Mouse (Mus musculus): ENCODE measurements around the gene Pcbp2.
A peak's percentile ranks its signal among the peaks of the same experiment; 100 is the strongest.

Pcbp2 gene

DNA sequence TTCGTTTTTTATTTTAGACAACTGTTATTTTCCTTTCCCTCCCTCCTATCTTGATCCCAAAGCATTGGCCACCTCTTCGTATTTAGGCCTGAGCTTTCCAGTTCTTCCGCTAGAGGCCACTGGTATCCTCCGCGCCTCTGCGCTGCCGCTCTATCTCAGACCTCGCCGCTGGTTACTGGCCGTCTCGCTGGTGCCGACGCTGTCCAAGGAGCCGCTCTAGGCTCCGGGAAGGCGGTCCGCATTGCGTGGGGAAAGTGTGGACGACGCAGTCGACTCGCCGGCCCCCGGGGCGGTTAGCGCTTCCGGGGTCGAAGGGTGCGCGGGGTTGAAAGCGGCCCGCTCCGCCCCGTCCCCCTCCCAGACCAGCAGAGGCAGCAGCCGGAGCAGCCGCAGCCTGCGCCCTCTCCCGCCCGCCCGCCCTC lies at the start of gene Pcbp2:
Pcbp2 (plus strand) TSS at position 357 of the 422 bp plus-strand sequence.
- peak; percentile 95 to 98 for DNase-seq

- no peak for DNase-seq
These were observed 49.4 kb upstream of the Pcbp2 start for GRCm38 (mm10) chr15:102420986-102421385.

- peak; percentile 53 to 59 for DNase-seq
These were observed 48.9 kb upstream of the Pcbp2 start for GRCm38 (mm10) chr15:102421437-102421836.

- no peak for DNase-seq
These were observed 46.6 kb upstream of the Pcbp2 start for GRCm38 (mm10) chr15:102423602-102424240.

GRCm38 (mm10) chr15:102424657-102425056 lies 45.7 kb upstream of the Pcbp2 start:
- no peak for DNase-seq

DNA sequence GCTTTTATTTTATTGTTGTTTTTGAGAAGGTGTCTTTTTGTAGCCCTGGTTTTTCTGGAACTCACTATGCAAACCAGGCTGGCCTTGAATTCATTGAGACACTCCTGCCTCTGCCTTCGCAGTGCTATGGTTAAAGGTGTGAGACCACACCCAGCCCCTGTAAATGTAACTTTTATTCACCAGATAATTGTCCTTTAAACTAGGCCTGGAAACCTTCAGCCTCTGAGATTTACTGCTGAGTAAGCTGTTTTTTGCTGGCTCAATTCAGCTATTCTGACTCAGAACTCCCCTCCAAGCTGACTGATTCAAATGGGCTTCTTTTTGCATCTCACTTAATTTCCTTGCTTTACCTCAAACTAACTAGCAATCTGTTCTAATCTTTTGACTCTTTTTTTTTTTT lies 43.4 kb upstream of the Pcbp2 start:
- no peak for DNase-seq

DNA sequence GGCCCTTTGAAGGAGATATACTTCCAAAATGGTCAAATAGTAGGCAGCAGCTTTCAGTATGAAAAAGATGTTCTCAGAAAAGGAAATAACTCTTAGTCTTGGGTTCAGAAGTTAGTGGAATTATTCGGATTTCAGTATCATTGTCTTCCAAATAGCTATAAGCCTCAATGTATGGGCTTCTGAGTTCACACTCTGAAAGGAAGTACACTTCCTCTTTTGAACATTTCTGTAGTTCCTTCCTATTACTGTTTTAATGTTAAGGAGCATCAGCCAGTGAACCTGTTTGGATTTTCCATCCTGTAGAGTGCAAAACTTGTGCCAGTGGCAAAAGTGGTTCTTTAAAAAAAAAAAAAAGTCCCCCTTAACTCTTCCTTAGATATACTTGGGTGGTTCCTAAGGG lies 38.3 kb upstream of the Pcbp2 start:
- DNase-seq, result no peak

DNA sequence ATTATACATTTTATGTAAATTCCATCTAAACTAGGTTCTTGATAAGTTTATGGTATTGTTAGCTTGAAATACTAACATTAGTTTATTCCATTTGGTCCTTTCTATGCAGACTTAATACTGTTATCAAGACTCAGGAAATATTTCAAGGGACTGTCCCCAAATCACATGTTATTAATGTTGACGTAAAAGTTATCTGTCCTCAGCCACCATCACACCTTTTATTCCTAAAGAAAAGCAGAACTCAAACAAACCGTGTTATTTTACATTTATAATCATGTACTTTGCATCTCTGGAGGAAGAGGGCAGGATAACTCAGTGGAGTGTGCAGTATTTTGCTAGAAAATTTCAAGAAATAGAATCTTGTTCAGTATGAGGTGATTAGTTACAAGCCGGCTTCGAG lies 37.2 kb upstream of the Pcbp2 start:
- no peak for DNase-seq

- DNase-seq, result peak; percentile 82 to 85
These were observed 27.8 kb upstream of the Pcbp2 start for GRCm38 (mm10) chr15:102442490-102442889.

GRCm38 (mm10) chr15:102445146-102445545 lies 25.2 kb upstream of the Pcbp2 start, which contains the start of gene Amhr2:
Amhr2 (plus strand) TSS chr15:102445367.
- no peak for DNase-seq

DNA sequence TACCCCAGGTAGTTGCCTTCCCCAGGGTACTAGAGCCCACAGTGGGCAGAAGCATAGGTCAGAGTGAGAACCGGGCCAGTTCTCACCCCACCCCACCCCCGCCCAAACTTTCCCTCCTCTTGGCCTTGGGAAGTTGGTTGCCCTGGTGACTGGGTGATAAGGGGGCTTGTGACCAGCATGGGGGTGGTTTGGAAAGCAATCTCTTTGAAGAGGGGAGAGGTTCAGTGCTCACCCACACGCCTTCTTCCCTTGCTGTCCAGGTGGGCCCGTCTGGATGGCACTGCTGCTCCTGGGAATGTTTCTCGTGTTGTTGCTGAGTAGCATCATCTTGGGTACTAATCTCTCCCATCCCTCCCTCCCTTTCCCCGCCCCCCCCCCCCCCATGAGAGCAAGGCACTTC lies 23.9 kb upstream of the Pcbp2 start:
- DNase-seq, result no peak

- no peak for DNase-seq
These were observed 21.0 kb upstream of the Pcbp2 start for GRCm38 (mm10) chr15:102449366-102449765.

DNA sequence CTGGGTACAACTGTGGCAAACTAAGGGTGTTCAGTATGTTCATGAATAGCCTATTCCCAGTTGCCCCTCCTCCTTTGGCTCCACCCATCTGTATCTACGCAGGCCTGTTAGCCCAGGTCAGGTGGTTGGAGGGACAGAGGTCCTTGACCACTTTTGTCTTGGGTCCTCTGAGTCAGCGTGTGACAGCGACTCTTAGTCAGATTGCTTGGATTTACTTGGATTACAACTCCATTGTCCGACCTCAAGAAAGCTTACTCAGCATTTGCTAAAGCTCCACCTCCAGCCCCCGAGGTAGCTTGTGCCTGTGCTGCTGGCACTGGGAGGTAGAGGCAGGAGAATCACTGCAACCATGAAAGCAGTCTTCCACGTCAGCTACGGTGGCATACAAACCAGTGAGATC lies 19.4 kb upstream of the Pcbp2 start:
- DNase-seq, result no peak

DNA sequence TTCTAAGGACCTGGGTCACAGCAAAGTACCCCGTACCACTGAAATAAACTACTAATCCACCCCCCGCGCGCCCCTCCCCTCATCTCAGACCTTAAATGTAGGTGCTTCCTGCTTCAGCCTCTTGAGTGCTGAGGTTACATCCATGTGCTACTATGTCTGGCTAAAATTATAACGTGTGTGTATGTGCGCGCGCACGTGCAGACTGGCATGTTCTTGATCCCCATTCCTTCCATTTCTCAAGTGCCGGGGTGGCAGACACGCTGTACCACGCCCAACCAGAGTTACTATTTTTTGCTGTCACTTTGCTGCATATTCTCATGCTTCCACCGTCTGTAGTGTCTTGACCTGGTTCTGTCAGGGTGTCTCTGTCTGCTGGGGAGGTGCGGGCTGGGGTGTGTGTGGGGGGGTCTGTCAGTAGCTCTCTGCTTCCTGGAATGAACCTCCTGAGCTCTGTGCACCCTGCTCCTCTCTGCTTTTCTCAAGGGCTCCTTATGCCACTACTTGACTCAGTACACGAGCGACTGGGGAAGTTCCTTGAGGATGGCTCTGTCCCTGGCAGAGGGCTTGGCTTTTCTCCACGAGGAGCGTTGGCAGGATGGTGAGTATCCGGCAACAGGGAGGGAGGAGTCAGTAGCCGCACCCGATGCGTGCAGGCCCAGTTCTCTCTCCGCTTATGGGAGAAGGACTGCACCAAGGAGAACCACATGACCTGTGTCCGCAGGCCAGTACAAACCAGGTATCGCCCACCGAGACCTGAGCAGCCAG lies 18.5 kb upstream of the Pcbp2 start:
- no peak for DNase-seq

GRCm38 (mm10) chr15:102455993-102456392 lies 14.3 kb upstream of the Pcbp2 start:
- peak in 1 of 2 experiments; percentile 17 for DNase-seq

DNA sequence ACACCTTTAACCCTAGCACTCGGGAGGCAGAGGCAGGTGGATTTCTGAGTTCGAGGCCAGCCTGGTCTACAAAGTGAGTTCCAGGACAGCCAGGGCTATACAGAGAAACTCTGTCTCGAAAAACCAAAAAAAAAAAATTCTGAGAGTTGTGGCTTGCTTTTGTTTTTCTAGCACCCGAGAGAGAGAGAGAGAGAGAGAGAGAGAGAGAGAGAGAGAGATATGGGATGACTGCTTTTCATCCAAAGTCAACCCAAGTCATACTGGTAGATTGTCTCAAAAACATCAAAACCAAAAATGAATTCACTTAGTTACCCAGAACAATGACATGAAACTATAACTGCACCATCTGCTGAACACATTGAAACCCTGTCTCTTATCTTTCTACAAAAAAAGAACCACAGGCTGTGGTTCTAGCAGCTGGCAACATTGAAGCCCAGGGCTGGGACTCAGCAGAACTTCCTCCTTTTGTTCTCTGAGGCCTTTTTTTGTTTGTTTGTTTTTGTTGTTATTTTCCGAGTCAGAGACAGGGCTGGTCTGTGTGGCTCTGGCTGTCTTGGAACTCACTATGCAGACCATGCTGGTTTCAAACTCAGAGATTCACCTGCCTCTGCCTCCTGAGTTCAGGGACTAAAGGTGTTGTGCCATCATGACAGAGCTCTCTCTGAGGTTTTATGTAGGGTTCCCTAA lies 12.1 kb upstream of the Pcbp2 start:
- no peak for DNase-seq

DNA sequence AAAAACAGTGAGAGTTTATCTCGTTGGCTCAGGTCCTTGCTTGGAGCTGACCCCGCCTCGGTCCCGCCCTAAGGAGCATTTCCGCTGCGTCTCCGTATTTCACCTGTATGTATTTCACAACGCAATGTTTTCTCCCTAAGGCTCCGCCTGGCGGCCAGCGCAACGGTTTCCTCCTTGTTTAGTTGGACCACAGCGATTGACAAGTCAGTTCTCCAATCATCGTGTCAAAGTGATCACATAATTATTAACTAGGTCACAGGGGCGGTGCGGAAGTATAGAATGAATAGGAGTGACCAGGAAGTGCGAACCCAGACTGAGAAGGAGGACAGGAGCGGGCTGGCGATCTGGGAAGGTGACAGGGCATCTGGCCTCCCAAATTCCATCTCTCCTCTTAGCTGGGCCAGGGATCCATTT lies 11.4 kb upstream of the Pcbp2 start, which contains the start of gene Prr13:
Prr13 (plus strand) TSS at position 125 of the 414 bp plus-strand sequence.
- DNase-seq, result peak; percentile 94 to 99

DNA sequence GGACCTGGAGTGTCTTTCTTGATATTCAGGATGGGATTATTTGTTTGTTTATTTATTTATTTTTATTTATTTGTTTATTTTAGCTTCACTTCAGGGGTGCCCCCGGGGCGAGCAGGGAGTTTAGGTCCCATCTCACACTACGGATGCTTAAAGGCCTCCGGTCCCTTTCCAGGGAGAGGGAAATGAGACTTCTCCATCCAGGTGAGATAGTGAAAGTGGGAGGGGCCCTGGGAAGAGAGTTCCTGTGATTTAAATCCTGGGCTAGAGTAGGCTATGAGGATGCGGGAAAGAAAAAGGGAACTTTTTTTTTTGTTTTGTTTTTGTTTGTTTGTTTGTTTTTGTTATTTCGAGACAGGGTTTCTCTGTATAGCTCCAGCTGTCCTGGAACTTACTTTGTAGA lies 11.0 kb upstream of the Pcbp2 start:
- DNase-seq, result peak in 1 of 2 experiments; percentile 27

DNA sequence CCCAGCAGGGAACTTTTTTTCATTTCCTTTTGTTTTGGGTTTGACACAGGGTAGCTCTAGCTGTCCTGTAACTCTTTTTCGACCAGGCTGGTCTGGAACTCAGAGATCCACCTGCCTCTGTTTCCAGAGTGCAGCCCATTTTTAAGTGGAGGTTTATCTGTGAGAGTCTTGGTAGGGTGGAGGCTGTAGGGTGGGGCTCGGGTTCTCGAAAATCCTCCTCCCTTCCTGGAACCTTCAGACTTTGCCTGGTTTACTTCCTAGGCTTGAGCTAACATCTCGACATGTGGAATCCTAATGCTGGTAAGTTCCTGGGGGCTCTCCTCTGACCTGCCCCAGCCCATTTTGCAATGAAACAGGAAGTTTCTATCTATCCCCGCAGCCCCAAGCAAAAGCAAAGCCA lies 10.5 kb upstream of the Pcbp2 start:
- no peak for DNase-seq

DNA sequence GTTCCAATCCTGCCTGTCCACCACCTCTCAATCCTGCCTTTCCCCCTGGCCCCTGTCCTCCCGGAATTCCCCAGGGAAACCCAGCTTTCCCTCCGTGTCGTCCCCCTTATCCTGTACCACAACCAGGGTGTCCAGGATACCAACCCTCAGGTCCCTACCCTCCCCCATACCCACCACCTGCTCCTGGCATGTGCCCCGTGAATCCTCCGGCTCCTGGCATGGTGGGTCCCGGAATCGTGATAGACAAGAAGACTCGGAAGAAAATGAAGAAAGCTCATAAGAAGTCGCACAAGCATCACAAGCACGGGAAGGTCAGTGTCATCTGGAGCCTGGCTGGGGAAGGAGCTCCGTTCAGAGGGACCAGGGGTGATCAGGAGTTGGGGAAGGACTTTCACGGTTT lies 9.9 kb upstream of the Pcbp2 start:
- DNase-seq, result no peak

DNA sequence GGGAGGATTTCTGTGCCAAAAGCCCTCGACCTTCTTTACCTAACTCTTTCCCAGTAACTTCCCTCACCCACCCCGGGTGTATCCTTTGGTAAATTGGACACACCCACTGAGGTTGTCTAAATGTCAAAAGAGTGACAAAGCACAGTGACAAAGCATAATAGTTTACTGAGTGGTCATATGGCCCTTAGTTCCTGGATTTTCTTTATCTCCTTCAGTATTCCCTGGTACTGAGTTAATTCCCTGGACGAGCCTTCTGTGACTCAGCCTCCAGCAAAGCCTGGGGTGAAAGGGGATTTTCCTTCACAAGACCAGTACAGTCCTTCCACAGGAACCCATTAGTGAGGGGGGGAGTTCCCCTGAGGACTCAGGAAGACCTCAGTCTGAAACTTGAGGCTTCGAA lies 9.4 kb upstream of the Pcbp2 start:
- DNase-seq, result no peak

DNA sequence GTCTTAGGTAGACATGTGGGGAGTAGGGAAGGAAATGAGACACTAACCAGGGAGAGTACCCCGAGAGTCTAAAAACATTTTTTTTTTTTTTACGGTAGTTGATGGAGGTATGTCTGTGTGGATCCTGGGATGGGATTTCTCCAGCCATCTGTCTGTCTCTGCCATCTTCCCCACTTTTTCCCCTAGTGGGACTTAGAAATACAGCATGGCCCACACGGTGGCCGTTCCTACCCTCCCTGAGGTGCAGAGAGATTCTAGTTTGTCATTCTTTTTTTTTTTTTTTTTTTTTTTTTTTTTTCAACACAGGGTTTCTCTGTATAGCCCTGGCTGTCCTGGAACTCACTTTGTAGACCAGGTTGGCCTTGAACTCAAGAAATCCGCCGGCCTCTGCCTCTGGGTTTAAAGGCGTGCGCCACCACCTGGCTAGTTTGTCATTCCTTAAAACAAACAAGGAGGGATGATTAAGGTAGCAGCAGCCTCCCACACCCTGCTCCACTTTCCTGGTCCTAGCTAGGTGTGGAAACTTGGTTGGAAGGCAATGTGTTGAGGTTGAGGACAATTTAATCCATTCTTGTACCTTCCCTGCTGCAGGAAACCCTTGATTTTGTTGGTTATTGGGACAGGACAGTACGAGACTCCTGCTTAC lies 8.8 kb upstream of the Pcbp2 start:
- DNase-seq, result no peak

DNA sequence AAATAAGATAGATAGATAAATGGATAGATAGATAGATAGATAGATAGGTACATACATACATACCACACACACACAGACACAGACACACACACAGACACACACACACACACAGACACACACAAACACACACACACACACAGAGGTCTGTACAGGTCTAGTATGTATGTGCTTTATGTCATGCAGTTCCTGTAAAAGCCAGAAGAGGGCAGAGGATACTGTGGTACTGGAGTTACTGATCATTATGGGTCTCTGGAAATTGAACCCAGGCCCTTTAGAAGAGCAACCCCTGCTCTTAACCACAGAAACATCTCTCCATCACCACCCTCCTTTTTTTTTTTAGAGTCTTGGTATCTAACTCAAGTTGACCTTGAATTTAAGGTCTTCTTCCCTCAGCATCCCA lies 6.7 kb upstream of the Pcbp2 start:
- peak in 1 of 2 experiments; percentile 26 for DNase-seq
